Mouse (Mus musculus) MEL (cell line): ENCODE measurements around the gene Rasgrp3. TPM values are rescaled to one million over a fixed set of nuclear protein-coding genes. Genes with fewer than 3 reads are reported as not detected.

ENCODE experiments used
- DNase-seq: peaks from one replicate; pipeline ENCODE4 v3.0.0; 2011; ENCODE audit warnings: low read depth, low spot score
- H3K27ac ChIP-seq: 2 replicates; pipeline ENCODE4 v1.5.1; 2012; ENCODE audit warnings: low read depth, mild to moderate bottlenecking, control low read depth, low read length, moderate library complexity; ENCODE audit not compliant: control insufficient read depth
- H3K27me3 ChIP-seq, 2 experiments: fragments of 150-350 bp in 1 of 2; sonication (generic) in 1 of 2; 2 replicates each; pipeline ENCODE4 v1.6.1; 2012; ENCODE audit warnings: low read length in 2 of 2, mild to moderate bottlenecking in 2 of 2, improper control_type of control experiment in 1 of 2, moderate library complexity in 1 of 2; ENCODE audit not compliant: insufficient read depth in 2 of 2, control insufficient read depth in 1 of 2
- H3K36me3 ChIP-seq, 2 experiments: 2 replicates each; pipeline ENCODE4 v1.6.1; 2012 to 2014; ENCODE audit warnings: low read length in 2 of 2, improper control_type of control experiment in 1 of 2, inconsistent platforms in 1 of 2, mild to moderate bottlenecking in 1 of 2; ENCODE audit not compliant: insufficient read depth in 2 of 2, control insufficient read depth in 1 of 2
- H3K4me1 ChIP-seq, 2 experiments: fragments of 150-350 bp in 1 of 2; sonication (generic) in 1 of 2; 2 replicates each; pipeline ENCODE4 v1.6.1; 2012; ENCODE audit warnings: low read length in 2 of 2, improper control_type of control experiment in 1 of 2, mild to moderate bottlenecking in 1 of 2; ENCODE audit not compliant: insufficient read depth in 2 of 2, control insufficient read depth in 1 of 2
- H3K4me3 ChIP-seq, 2 experiments: fragments of 150-350 bp in 1 of 2; sonication (generic) in 1 of 2; 2 replicates each; pipeline ENCODE4 v1.5.1; 2012; ENCODE audit warnings: low read depth in 2 of 2, low read length in 2 of 2, mild to moderate bottlenecking in 2 of 2, moderate library complexity in 2 of 2, control low read depth in 1 of 2, improper control_type of control experiment in 1 of 2; ENCODE audit not compliant: control insufficient read depth in 1 of 2, insufficient read depth in 1 of 2
- H3K79me2 ChIP-seq: 2 replicates; pipeline ENCODE4 v1.6.1; 2012; ENCODE audit warnings: mild to moderate bottlenecking, low read length, moderate library complexity; ENCODE audit not compliant: control insufficient read depth, poor library complexity, insufficient read depth
- H3K9ac ChIP-seq: 2 replicates; pipeline ENCODE4 v1.6.1; 2012; ENCODE audit warnings: low read depth, mild to moderate bottlenecking, control low read depth, low read length, moderate library complexity; ENCODE audit not compliant: control insufficient read depth, poor library complexity, severe bottlenecking
- H3K9me3 ChIP-seq: fragments of 150-350 bp; sonication (generic); replicated peaks from 2 replicates; pipeline ENCODE4 v1.6.1; 2012; ENCODE audit warnings: mild to moderate bottlenecking, low read length, improper control_type of control experiment, moderate library complexity; ENCODE audit not compliant: insufficient read depth
- CHD1 ChIP-seq: IDR thresholded peaks from 2 replicates; pipeline ENCODE4 v1.6.1; 2012; ENCODE audit warnings: low read depth, mild to moderate bottlenecking, inconsistent platforms, low read length, improper control_type of control experiment
- CHD2 ChIP-seq: IDR thresholded peaks from 2 replicates; pipeline ENCODE4 v1.6.1; 2011; ENCODE audit warnings: low read length, improper control_type of control experiment
- CTCF ChIP-seq, 3 experiments: IDR thresholded peaks in 2 of 3; conservative IDR thresholded peaks in 1 of 3; 2 replicates each; pipeline ENCODE4 v1.5.1; 2011 to 2012; ENCODE audit warnings: low read length in 3 of 3, low read depth in 2 of 3, mild to moderate bottlenecking in 2 of 3, improper control_type of control experiment in 1 of 3, inconsistent platforms in 1 of 3, mixed read lengths in 1 of 3, moderate library complexity in 1 of 3; ENCODE audit not compliant: control insufficient read depth in 1 of 3, insufficient read depth in 1 of 3, poor library complexity in 1 of 3, severe bottlenecking in 1 of 3
- E2F4 ChIP-seq: IDR thresholded peaks from 2 replicates; pipeline ENCODE4 v1.6.1; 2011; ENCODE audit warnings: low read depth, low read length, improper control_type of control experiment, borderline replicate concordance
- ELF1 ChIP-seq: IDR thresholded peaks from 2 replicates; pipeline ENCODE4 v1.6.1; 2014; ENCODE audit warnings: low read depth, mild to moderate bottlenecking, inconsistent platforms, low read length, improper control_type of control experiment, moderate library complexity
- ETS1 ChIP-seq: IDR thresholded peaks from 2 replicates; pipeline ENCODE4 v1.6.1; 2012; ENCODE audit warnings: low read depth, mild to moderate bottlenecking, inconsistent platforms, low read length, improper control_type of control experiment, moderate library complexity
- GABPA ChIP-seq: IDR thresholded peaks from 2 replicates; pipeline ENCODE4 v1.6.1; 2012; ENCODE audit warnings: low read depth, mild to moderate bottlenecking, inconsistent platforms, low read length, improper control_type of control experiment, moderate library complexity
- GATA1 ChIP-seq: IDR thresholded peaks from 2 replicates; pipeline ENCODE4 v1.6.1; 2011; ENCODE audit warnings: low read depth, low read length, improper control_type of control experiment
- JUND ChIP-seq: IDR thresholded peaks from 2 replicates; pipeline ENCODE4 v1.6.1; 2011; ENCODE audit warnings: low read depth, mild to moderate bottlenecking, improper control_type of control experiment, low read length
- KAT2A ChIP-seq: conservative IDR thresholded peaks from 2 replicates; pipeline ENCODE4 v1.6.1; 2012; ENCODE audit warnings: low read depth, low read length, improper control_type of control experiment, inconsistent platforms
- MAX ChIP-seq: IDR thresholded peaks from 2 replicates; pipeline ENCODE4 v1.6.1; 2011; ENCODE audit warnings: low read length, improper control_type of control experiment
- MAZ ChIP-seq: IDR thresholded peaks from 2 replicates; pipeline ENCODE4 v1.6.1; 2012; ENCODE audit warnings: low read depth, mild to moderate bottlenecking, inconsistent platforms, low read length, improper control_type of control experiment
- MXI1 ChIP-seq: IDR thresholded peaks from 2 replicates; pipeline ENCODE4 v1.6.1; 2011; ENCODE audit warnings: mild to moderate bottlenecking, low read depth, low read length, improper control_type of control experiment
- NRF1 ChIP-seq: IDR thresholded peaks from 2 replicates; pipeline ENCODE4 v1.6.1; 2014; ENCODE audit warnings: low read depth, mild to moderate bottlenecking, inconsistent platforms, low read length, improper control_type of control experiment, moderate library complexity; ENCODE audit not compliant: poor library complexity, insufficient read depth, severe bottlenecking
- POLR2A ChIP-seq, 2 experiments: IDR thresholded peaks; 2 replicates each; pipeline ENCODE4 v1.6.1; 2011 to 2012; ENCODE audit warnings: low read length in 2 of 2, mild to moderate bottlenecking in 2 of 2, control low read depth in 1 of 2, improper control_type of control experiment in 1 of 2, low read depth in 1 of 2, moderate library complexity in 1 of 2; ENCODE audit not compliant: control insufficient read depth in 1 of 2, insufficient read depth in 1 of 2, poor library complexity in 1 of 2
- RCOR1 ChIP-seq: IDR thresholded peaks from 2 replicates; pipeline ENCODE4 v1.6.1; 2012; ENCODE audit warnings: low read depth, mild to moderate bottlenecking, inconsistent platforms, low read length, improper control_type of control experiment
- SMC3 ChIP-seq: IDR thresholded peaks from 2 replicates; pipeline ENCODE4 v1.6.1; 2011; ENCODE audit warnings: low read depth, low read length, improper control_type of control experiment
- TAL1 ChIP-seq: IDR thresholded peaks from 2 replicates; pipeline ENCODE4 v1.6.1; 2012; ENCODE audit warnings: mild to moderate bottlenecking, inconsistent platforms, low read length, moderate library complexity, mixed read lengths
- TBP ChIP-seq: IDR thresholded peaks from 2 replicates; pipeline ENCODE4 v1.8.0; 2011; ENCODE audit warnings: low read depth, low read length, improper control_type of control experiment
- USF1 ChIP-seq: IDR thresholded peaks from 2 replicates; pipeline ENCODE4 v1.6.1; 2014; ENCODE audit warnings: low read depth, mild to moderate bottlenecking, inconsistent platforms, low read length, improper control_type of control experiment, moderate library complexity
- ZC3H11A ChIP-seq: IDR thresholded peaks from 2 replicates; pipeline ENCODE4 v1.6.1; 2012; ENCODE audit warnings: low read depth, mild to moderate bottlenecking, inconsistent platforms, low read length, improper control_type of control experiment
- ZKSCAN1 ChIP-seq: IDR thresholded peaks from 2 replicates; pipeline ENCODE4 v1.6.1; 2012; ENCODE audit warnings: low read depth, mild to moderate bottlenecking, inconsistent platforms, low read length, improper control_type of control experiment, moderate library complexity
- ZMIZ1 ChIP-seq: IDR thresholded peaks from 2 replicates; pipeline ENCODE4 v1.6.1; 2012; ENCODE audit warnings: low read depth, mild to moderate bottlenecking, inconsistent platforms, low read length, improper control_type of control experiment, moderate library complexity
- ZNF384 ChIP-seq: IDR thresholded peaks from 2 replicates; pipeline ENCODE4 v1.6.1; 2012; ENCODE audit warnings: low read depth, mild to moderate bottlenecking, inconsistent platforms, low read length, improper control_type of control experiment
- polyA plus RNA-seq, 2 experiments: library from polyadenylated mRNA; stranded (reverse) in 1 of 2; unstranded in 1 of 2; fragments of >175 nt in 1 of 2; fragments of >200 nt in 1 of 2; gene quantifications; 2 replicates each; pipeline versions ENCODE4 v1.2.1 to v1.2.4; 2012; ENCODE audit warnings: low replicate concordance in 2 of 2, low read depth in 1 of 2; ENCODE audit not compliant: insufficient read length in 2 of 2, insufficient read depth in 1 of 2, missing spikeins in 1 of 2
- total RNA-seq: library from RNA; depleted of rRNA; stranded (reverse); fragments of 300-350 nt; gene quantifications from 2 replicates; pipeline ENCODE4 v1.2.3, GENCODE M21; 2012

Gene Rasgrp3
- total and polyA plus RNA-seq, 3 experiments: not detected

DNA sequence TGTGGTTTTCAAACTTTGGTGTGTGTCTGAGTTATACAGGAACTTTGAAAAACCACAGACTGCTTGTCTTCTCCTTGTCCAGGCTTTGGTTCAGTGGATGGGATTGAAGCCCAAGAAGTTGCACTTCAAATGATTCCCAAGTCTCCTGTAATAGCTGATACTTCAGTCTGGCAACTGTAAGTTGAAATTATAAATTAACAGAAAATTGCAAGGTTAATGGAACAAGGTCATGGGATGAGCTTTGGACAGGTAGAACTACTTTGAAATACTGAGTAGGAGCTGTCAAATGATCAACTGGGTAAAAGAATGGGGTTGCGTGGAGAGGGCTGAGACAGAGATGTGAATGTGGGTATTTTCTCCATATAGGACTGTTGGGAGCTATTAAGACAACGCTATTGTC is 122.3 kb downstream of the Rasgrp3 start:
- no peak overlapping the region for H3K4me3 ChIP-seq
- no peak overlapping the region for H3K9ac ChIP-seq
- peak overlapping the region; percentile 24; the same call in 1 of the 2 replicates for H3K27ac ChIP-seq
- H3K9me3 ChIP-seq: peaks cover 3% of the 10 kb centered on the region; the same call in 1 of the 2 replicates
- TF ChIP-seq ELF1 (no peak), ZC3H11A (no peak), CTCF (IDR thresholded peaks at IDR 0.05 in 2 of 3, conservative IDR thresholded peaks at IDR 0.05 in 1 of 3; ENCODE audit: control insufficient read depth in 1 of 3, insufficient read depth in 1 of 3, low read depth in 2 of 3, low read length in 3 of 3, poor library complexity in 1 of 3, severe bottlenecking in 1 of 3) (no peak), MXI1 (no peak), KAT2A (no peak), NRF1 (no peak), RCOR1 (no peak), TBP (no peak), ZNF384 (no peak), MAX (no peak), GABPA (no peak), GATA1 (no peak), E2F4 (no peak), CHD1 (no peak), CHD2 (no peak), TAL1 (no peak), JUND (no peak), ETS1 (no peak), MAZ (no peak), SMC3 (no peak)
- no peaks in the 10 kb centered on the region for H3K79me2 ChIP-seq
- no peak for DNase-seq
- no peaks in the 10 kb centered on the region for H3K27me3 ChIP-seq
- H3K36me3 ChIP-seq: no peaks in the 10 kb centered on the region
- H3K4me1 ChIP-seq: no peaks in the 10 kb centered on the region

DNA sequence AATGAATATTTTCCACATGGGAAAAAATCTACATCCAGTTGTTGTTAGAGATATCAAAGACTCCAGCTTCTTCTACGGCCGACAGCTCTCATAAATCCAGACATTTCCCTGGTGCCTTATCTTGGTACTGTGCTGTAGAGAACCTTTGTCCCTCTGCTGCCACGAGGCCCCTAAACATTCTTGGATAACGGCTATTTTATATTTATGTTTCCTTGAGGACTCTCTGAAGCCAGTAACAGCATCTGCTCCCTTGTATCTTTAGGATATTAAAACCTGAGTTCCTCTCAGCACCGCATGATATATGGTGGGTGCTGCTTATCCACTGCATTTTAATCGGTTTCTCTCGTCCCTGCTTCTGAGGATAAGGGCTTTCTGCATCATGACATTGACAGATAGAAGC is 139.9 kb downstream of the Rasgrp3 start:
- TF ChIP-seq USF1 (no peak), ZKSCAN1 (no peak), ZMIZ1 (no peak), RCOR1 (no peak), MAX (no peak), TBP (no peak), JUND (no peak), ZNF384 (no peak), CHD2 (no peak), CTCF (IDR thresholded peaks at IDR 0.05 in 2 of 3, conservative IDR thresholded peaks at IDR 0.05 in 1 of 3; ENCODE audit: control insufficient read depth in 1 of 3, insufficient read depth in 1 of 3, low read depth in 2 of 3, low read length in 3 of 3, poor library complexity in 1 of 3, severe bottlenecking in 1 of 3) (no peak), MAZ (no peak), SMC3 (no peak), POLR2A (IDR thresholded peaks at IDR 0.05; ENCODE audit: control insufficient read depth in 1 of 2, insufficient read depth in 1 of 2, low read depth in 1 of 2, low read length in 2 of 2, poor library complexity in 1 of 2) (no peak), E2F4 (no peak)
- no peaks in the 10 kb centered on the region for H3K27me3 ChIP-seq
- no peak overlapping the region for H3K9ac ChIP-seq
- DNase-seq: no peak
- H3K79me2 ChIP-seq: no peaks in the 10 kb centered on the region
- no peak overlapping the region for H3K27ac ChIP-seq
- no peaks in the 10 kb centered on the region for H3K4me1 ChIP-seq
- H3K9me3 ChIP-seq: no peaks in the 10 kb centered on the region
- H3K4me3 ChIP-seq: no peak overlapping the region
- H3K36me3 ChIP-seq: no peaks in the 10 kb centered on the region
